Mouse (Mus musculus) naive thymus-derived CD4-positive, alpha-beta T cell, adult 5 months (primary cell): ENCODE results near the gene Usp17le. TPM values are rescaled to one million over a fixed set of nuclear protein-coding genes. Genes with fewer than 3 reads are reported as not detected.

Experiments used
- polyA plus RNA-seq: library from polyadenylated mRNA; unstranded; fragments of 100-300 nt; shearing (Covaris generic); gene quantifications from one replicate; pipeline ENCODE4 v1.2.1, GENCODE M21; 2017

Gene Usp17le
- not detected for polyA plus RNA-seq

DNA sequence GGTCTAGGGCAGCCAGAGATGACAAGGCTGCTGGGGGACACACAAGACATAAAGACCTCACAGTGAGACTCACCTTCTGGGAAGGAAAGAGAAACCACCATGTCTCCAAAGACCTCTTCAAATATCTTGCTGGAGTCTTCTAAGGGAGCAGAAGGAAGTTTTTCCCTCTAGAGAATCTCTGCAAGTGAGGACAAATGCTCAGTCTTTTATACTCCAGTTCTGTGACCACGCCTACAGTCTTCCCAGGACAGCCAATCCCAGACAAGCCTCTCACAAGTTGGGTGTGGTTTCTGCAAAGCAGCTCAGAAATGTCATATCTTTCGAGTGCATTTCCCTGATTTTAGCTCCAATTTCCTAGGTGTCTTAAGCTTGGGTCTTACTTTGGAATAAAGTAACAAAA, at the start of gene Usp17le:
Gene Usp17le (minus strand): TSS at position 101 of the 400 bp plus-strand sequence.

Other genes starting within 250 kb of the Usp17le start
- gene Olfr651, start 227.3 kb downstream of the Usp17le start, polyA plus RNA-seq = not detected
- 0.10 TPM for gene Olfr652, start 216.6 kb downstream of the Usp17le start, polyA plus RNA-seq
- gene Olfr653, start 200.2 kb downstream of the Usp17le start, polyA plus RNA-seq = not detected
- gene Olfr654, start 190.4 kb downstream of the Usp17le start, polyA plus RNA-seq = not detected
- gene Olfr655, start 175.7 kb downstream of the Usp17le start, polyA plus RNA-seq = not detected
- not detected for gene Olfr656, start 163.5 kb downstream of the Usp17le start, polyA plus RNA-seq
- not detected for gene Olfr657, start 152.7 kb downstream of the Usp17le start, polyA plus RNA-seq
- not detected for gene Olfr658, start 130.2 kb downstream of the Usp17le start, polyA plus RNA-seq
- 0.11 TPM for gene Olfr659, start 110.7 kb downstream of the Usp17le start, polyA plus RNA-seq
- gene Olfr661, start 91.0 kb downstream of the Usp17le start, polyA plus RNA-seq = not detected
- gene Usp17lb, start 65.1 kb upstream of the Usp17le start, polyA plus RNA-seq = not detected
- gene Usp17la, start 79.5 kb upstream of the Usp17le start, polyA plus RNA-seq = not detected
- gene Olfr665, start 100.6 kb upstream of the Usp17le start, polyA plus RNA-seq = not detected
- gene Olfr666, start 118.5 kb upstream of the Usp17le start, polyA plus RNA-seq = not detected
- gene Olfr667, start 144.0 kb upstream of the Usp17le start, polyA plus RNA-seq = not detected
- not detected for gene Olfr668, start 150.6 kb upstream of the Usp17le start, polyA plus RNA-seq
- gene Olfr669, start 156.8 kb upstream of the Usp17le start, polyA plus RNA-seq = not detected
- not detected for gene Olfr670, start 185.2 kb upstream of the Usp17le start, polyA plus RNA-seq
- gene Olfr671, start 201.7 kb upstream of the Usp17le start, polyA plus RNA-seq = 0.17 TPM
- not detected for gene Olfr672, start 224.6 kb upstream of the Usp17le start, polyA plus RNA-seq